Mouse (Mus musculus): Measurements from ENCODE around the gene Cops2.

Cops2 gene

GRCm38 (mm10) chr2:125820397-125820796 is 38.5 kb downstream of the Cops2 start:
- DNase-seq, result no peak

DNA sequence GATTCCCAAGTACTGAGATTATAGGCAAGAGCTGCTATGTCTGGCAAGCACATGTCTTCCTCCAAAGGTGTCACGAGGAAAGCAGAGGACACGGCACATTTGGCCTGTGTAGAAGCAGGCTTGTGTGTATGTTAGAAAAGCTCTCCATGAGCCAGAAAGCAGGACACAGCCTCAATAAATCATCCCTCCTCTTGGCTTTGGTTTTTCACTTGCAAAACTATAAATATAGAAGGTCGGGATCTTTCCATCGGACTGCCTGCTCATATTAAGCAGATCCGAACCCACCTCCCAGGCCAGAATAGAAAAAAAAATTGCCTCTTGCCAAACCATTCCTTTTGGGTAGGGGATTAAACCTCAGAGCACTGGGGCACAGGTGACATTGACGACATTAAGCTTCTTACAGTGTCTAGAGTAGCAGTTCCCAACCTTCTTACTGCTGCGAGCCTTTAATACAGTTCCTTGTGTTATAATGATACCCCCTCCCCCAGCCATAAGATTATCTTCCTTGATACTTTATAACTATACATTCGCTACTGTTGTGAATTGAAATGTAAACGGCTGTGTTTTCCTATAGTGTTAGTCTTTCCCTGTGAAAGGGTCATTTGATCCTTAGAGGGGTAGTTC is 44.9 kb downstream of the Cops2 start:
- DNase-seq, result no peak

GRCm38 (mm10) chr2:125811332-125811731 is 47.6 kb downstream of the Cops2 start:
- no peak for DNase-seq

DNA sequence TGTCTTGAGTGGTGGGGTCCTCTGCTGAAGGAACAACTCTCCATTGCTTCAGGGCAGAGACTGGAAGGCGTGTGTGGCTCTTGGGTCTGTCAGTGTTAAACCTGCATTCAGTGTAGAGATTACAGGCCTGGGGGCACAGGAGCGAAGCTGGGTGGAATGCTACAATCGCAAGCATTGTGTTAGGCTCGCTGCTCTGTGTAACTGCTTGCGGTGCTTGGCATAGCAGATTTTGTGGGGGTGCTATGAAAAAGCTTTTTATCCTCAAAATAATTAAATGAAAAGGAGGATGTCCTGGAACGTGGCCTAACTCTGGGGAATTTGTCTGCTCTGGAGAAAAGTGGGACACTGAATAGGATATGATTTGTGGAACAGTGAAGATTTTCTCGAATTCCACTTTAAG is 49.4 kb downstream of the Cops2 start:
- no peak for DNase-seq

GRCm38 (mm10) chr2:125805826-125806225 is 53.1 kb downstream of the Cops2 start:
- DNase-seq, result no peak

DNA sequence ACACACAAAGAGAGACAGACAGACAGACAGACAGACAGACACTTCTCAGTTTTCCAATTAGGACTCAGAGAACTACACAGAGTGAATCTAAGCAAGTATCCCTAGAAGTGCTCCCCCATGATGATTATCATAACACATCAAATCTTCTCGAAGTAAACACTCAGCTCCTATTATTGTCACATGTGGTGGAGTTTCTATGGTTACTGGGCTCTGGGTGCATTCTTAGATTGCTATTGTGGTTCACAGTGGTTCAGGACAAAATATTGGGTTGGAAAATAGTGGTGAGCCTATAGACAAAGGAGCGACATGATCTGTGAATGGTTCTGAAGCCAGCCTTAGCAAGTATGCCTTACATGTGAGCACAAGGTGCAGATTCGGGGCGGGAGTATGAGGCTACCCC is 57.0 kb downstream of the Cops2 start:
- DNase-seq, result no peak

DNA sequence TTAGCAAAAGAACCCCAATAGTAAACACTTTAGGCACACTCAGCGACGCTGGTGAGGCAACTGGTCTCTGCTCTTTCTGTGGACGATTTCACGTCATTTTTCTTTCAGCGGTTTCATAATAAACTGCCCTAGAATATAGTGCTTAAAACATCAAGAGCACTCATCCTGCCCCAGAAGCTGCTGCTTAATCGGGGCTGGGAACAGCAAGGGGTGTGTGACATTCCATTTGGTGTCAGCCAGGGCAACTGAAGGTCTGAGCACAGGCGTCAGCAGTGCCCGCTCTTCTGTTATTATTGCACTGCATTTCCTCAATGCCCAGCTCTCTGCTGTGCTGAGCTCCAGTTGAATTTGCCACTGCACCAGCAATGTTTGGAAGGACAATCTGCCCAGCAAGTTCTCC is 57.9 kb downstream of the Cops2 start:
- no peak for DNase-seq

GRCm38 (mm10) chr2:125800428-125800827 is 58.5 kb downstream of the Cops2 start:
- DNase-seq, result no peak

DNA sequence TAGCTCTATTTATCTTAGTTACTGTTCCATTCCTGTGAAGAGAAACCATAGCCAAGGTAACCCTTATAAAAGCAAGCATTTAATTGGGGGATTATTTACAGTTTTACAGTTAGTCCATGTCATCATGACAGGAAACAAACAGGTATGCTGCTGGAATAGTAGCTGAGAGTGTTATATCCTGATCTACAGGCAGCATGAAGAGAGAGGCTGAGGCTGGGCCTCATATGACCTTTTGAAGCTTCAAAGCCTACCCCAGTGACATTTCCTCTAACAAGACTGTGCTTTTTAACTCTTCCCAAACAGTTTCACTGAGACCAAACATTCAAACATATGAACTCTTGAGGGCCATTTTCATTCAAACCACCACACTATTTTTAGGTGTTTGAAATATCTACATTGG is 61.1 kb downstream of the Cops2 start:
- no peak for DNase-seq

DNA sequence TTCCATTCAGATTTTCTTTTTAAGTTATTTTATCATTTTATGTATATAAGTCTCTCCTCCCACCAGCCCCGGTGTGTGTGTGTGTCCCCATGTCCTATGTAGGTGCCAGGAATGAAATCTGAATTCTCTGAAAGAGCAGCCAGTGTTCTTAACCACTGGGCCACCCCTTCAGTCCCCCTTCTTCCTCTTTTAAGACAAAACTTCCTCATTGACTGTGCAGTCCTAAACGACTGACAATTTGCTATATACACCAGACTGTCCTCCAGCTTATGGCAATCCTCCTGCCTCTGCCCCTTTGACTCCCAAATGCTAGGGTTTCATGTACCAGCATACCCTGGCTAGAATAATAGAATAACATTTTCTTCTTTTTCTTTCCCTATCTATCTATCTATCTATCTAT is 63.8 kb downstream of the Cops2 start:
- DNase-seq, result no peak

DNA sequence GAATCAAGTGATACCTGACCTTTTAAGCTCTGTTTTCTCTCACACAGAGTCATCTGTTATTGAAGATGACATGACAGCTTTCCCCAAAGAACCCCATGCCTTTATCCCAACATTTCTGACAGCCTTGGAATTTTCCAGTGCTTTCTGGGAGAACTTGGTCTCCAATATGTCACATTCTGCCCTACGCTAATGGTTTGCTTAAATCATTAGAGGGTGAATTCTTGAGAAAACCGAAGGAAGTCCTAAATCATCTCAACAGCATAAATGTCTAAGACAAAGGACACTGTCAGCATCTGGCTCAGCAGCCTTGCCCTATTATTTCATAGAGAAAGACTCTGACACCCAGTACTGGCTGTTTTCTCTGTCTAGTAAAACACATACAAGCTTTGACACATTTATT is 64.8 kb downstream of the Cops2 start:
- peak; percentile 48 for DNase-seq

- peak; percentile 37 for DNase-seq
These were observed 66.1 kb downstream of the Cops2 start for GRCm38 (mm10) chr2:125792879-125793261.

DNA sequence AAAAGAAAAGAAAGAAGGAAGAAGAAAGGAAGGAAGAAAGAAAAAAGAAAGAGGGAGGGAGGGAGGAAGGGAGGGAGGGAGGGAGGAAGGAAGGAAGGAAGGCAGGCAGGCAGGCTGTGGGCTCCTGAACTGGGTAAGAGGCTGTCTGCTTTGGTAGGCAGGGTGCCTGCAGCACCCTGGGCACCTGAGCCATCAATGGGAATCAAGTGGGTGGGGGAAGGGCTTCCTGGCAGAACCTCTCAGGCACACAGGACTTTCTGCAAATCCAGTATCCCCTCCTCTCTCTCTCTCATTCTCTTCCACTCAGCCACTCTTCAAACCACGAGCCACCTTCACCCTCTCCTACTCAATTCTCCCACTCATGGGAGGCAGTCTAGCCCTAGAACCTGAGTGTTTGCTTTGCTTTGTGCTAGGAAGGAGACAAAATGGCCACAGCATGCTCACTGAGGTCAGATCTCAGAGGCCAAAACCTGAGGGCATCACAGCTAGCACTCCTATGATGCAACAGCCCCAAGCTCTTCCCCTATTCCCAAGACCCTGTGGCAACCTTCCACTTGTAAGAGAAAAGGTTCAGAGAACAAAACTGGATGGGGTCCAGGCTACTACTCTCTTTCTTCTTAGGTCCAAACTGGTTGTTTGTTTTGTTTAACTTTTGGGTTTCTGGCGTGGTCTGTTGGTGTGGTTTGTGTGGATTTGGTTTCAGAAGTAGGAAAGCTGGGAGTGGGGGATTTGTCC is 66.6 kb downstream of the Cops2 start:
- no peak for DNase-seq

GRCm38 (mm10) chr2:125791485-125791885 is 67.5 kb downstream of the Cops2 start:
- DNase-seq, result no peak

GRCm38 (mm10) chr2:125790242-125790641 is 68.7 kb downstream of the Cops2 start:
- DNase-seq, result no peak

DNA sequence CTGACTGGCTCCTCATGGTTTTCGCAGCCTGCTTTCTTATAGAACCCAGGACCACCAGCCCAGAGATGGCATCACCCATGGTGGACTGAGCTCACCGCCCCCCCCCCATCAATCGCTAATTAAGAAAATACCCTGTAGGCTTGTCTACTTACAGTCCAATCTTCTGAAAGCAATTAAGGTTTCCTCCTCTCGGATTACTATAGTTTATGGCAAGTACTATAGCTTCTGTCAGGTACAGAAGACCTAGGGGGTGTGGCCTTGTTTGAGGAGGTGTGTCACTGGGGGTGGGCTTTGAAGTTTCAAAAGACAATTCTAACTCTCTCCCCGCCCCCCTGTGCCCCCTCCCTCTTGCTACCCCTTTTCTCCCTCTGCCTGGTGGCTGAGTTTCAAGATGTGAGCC is 69.7 kb downstream of the Cops2 start:
- DNase-seq, result no peak

GRCm38 (mm10) chr2:125788785-125789184 is 70.2 kb downstream of the Cops2 start:
- DNase-seq, result peak; percentile 20

DNA sequence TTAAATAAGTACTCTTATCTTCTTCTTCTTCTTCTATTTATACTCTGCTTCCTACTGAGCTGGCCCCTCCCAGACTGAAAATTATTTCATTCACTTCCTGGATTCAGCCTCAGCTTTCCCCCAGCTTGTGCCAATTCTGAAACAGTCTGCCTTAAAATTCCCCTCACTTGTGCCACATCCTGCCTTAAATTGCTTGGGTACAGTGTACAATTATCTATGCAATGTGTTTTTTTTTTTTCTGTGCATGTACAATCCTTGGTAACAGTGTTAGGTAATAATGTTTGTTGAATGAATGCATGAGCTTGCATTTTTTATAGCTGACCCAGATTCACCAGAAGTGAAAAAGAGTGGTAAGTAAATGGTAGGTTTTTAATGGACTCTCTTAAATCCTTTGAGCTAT is 70.6 kb downstream of the Cops2 start:
- DNase-seq, result peak; percentile 15

GRCm38 (mm10) chr2:125785021-125785420 is 73.9 kb downstream of the Cops2 start:
- peak; percentile 43 for DNase-seq

- peak; percentile 67 for DNase-seq
These were observed 74.5 kb downstream of the Cops2 start for GRCm38 (mm10) chr2:125784392-125784791.

DNA sequence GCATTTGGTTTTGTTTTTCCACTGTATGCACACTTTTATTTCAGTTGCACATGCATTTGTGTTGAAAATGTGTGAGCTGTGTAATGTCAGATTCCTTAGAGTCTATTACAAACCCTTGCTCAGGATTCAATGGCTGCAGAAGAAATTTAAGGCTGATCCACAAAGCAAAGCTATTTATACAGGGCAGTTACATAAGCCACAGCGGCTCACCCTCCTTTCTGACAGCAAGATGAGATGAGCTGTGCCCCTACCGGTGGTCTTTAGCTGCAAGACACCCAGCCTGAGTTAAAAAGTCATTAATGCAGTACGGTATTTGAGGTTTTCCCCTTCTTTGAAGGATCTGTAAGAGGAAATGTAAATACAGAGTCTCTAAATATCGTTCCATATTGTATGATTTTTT is 75.1 kb downstream of the Cops2 start:
- DNase-seq, result no peak

DNA sequence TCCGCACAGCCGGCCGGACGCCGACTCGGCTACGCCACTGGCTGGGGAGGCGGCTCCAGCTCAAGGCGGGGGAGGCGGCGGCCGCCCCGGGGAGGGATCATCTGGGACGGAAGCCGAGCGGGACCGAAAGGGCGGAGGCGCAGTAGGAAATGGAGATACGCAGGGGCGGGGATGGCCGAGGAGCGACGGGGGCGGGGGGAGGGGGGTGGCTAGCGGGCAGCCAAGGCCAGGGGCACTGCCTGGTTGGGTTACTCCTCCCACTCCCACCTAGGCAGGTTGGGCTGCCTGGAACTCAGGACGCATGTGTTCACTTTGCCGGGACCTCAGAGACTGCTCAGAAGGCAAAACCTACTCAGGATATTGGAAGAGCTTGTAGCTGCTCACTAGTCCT is 76.2 kb downstream of the Cops2 start, which contains the start of gene Secisbp2l:
TSS of gene Secisbp2l (minus strand) at position 152 of the 391 bp plus-strand sequence.
- peak; percentile 97 for DNase-seq

DNA sequence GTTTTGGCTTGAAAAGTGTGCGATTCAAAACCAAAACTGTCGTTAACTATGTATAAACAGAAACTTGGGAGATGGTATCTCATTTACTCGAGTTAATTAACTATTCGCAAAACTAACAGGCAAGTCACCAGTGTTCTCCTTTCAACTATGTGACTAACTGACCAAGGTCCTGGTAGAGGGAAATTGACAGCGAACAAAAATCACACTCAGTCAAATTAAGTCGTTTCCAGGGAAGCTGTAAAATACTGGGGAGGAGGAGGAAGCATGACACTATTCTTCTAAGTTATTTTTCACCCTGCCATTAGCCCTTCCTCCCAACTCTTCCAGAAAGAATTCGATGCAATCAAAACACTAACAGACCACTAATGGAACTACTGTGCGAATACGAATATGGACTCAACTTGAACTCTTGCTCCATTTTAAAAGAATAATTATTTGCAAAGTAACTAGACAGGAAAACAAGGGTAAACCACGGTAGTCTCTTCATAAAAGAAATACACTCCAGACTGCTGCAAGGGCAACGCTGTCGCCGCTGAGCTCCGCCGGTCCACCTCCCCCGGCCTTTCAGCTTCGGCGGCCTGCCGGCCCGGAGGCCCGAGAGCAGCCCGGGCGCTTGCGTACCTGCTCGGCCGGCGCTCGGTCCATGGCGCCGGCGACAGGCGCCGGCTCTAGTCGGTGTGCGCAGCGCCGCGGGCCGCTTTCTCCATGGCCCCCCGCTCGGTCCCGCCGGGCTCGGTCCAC is 76.8 kb downstream of the Cops2 start:
- peak; percentile 52 for DNase-seq

DNA sequence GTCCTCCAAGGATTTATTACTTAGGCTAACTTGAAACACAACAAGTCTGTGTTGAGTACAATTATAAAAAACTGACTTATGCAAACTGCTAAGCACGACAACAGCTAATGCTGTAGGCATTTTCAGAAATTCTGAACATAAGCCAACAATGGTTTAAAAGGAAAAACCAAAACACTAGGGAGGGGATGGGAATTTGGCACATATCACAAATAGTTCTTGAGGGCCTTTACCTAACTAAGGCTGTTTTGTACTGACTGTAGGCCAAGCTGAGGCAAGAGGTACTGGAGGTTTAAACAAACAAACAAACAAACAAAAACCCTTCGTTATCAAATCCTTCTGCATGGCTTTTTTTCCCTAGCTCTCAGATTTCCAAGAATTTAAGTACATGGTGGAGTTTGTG is 77.9 kb downstream of the Cops2 start:
- DNase-seq, result peak; percentile 14

Data from kidney, adult 9 months (tissue).